Comparison of ENCODE assay signal across 19 mouse cellular contexts in genomic region chr9:77771330-77771729, GRCm38 (mm10). TPM values are rescaled to one million over a fixed set of nuclear protein-coding genes. Genes with fewer than 3 reads are reported as not detected.
DNase-seq lines count a peak whose midpoint lies in the region; ATAC-seq and TF ChIP-seq lines count a peak whose summit lies in the region.
"Had no signal": no experiment of that assay in that cellular context is flagged by ENCODE, and none has a peak within 500 bp of the region (broad histone marks: within the 10 kb centered on the region; RNA-seq: fewer than 3 reads in every experiment).

No protein-coding gene starts in this region.

- no peak for TF ChIP-seq POLR2A in brain, embryonic 14.5 days (IDR thresholded peaks at IDR 0.05; ENCODE audit: borderline replicate concordance, extremely low read depth, insufficient read depth, insufficient read length, poor library complexity, severe bottlenecking)

- peaks cover 18% of the 10 kb centered on the region for H3K4me1 ChIP-seq in forebrain, embryonic 12.5 days
- H3K4me1 ChIP-seq in forebrain, embryonic 10.5 days, result peaks cover 31% of the 10 kb centered on the region
- H3K4me1 ChIP-seq in hindbrain, embryonic 14.5 days (replicated peaks; ENCODE audit: control insufficient read depth, insufficient read depth, low read length), result peaks cover 18% of the 10 kb centered on the region; the same call in 1 of the 2 replicates
- H3K4me1 ChIP-seq in midbrain, postnatal 0 days (ENCODE audit: insufficient read depth, low read length), result peaks cover 10% of the 10 kb centered on the region
- H3K4me1 ChIP-seq in liver, embryonic 11.5 days (replicated peaks; ENCODE audit: control insufficient read depth, insufficient read depth, low read length), result no peaks in the 10 kb centered on the region
- H3K4me1 ChIP-seq: embryonic facial prominence, embryonic 12.5 days; limb, embryonic 10.5 days had no signal

- no peak for TF ChIP-seq CTCF in brain, embryonic 14.5 days (IDR thresholded peaks at IDR 0.05; ENCODE audit: borderline replicate concordance, extremely low read depth, insufficient read depth, insufficient read length)
- no peak for TF ChIP-seq CTCF in midbrain, postnatal 0 days (IDR thresholded peaks at IDR 0.05)

- DNase-seq in forebrain, embryonic 10.5 days (ENCODE audit: extremely low spot score, low spot score), result no peak
- DNase-seq in brain, embryonic 14.5 days (ENCODE audit: low read depth), result peak; percentile 52
- DNase-seq in hindbrain, embryonic 14.5 days (ENCODE audit: low spot score), result no peak
- DNase-seq in midbrain, postnatal 0 days (ENCODE audit: low spot score), result peak; percentile 39
- no peak for DNase-seq in adrenal gland, postnatal 10 days
- no peak for DNase-seq in liver, embryonic 11.5 days (ENCODE audit: low spot score)
- DNase-seq in gastrocnemius, adult 18-20 months (ENCODE audit: low spot score), result no peak
- DNase-seq: cerebellum, postnatal 25 days; gastrocnemius, postnatal 25 days; kidney, adult 11 months; lung, postnatal 10 days; thymus, adult 2 months had no signal

- no peak overlapping the region for H3K4me3 ChIP-seq in forebrain, embryonic 12.5 days (replicated peaks)
- no peak overlapping the region for H3K4me3 ChIP-seq in forebrain, embryonic 10.5 days
- H3K4me3 ChIP-seq in hindbrain, embryonic 14.5 days (replicated peaks; ENCODE audit: low read length), result 0 out of 2 replicates have a peak overlapping the region, but pooled peaks have one; percentile 0
- no peak overlapping the region for H3K4me3 ChIP-seq in midbrain, postnatal 0 days (ENCODE audit: low read depth, low read length)
- H3K4me3 ChIP-seq in liver, embryonic 11.5 days (ENCODE audit: low read depth, low read length), result no peak overlapping the region
- H3K4me3 ChIP-seq: embryonic facial prominence, embryonic 12.5 days; limb, embryonic 10.5 days; megakaryocyte, embryonic 14.5 days had no signal

- H3K4me2 ChIP-seq in forebrain, embryonic 12.5 days, result no peak overlapping the region
- H3K4me2 ChIP-seq in hindbrain, embryonic 14.5 days (replicated peaks), result peak overlapping the region; percentile 24; the same call in 1 of the 2 replicates
- H3K4me2 ChIP-seq in midbrain, postnatal 0 days (ENCODE audit: low read depth, low read length, poor library complexity, severe bottlenecking), result peak overlapping the region; percentile 29
- no peak overlapping the region for H3K4me2 ChIP-seq in liver, embryonic 11.5 days
- H3K4me2 ChIP-seq: embryonic facial prominence, embryonic 12.5 days; heart, embryonic 11.5 days had no signal

- H3K27ac ChIP-seq in forebrain, embryonic 12.5 days, result 0 out of 2 replicates have a peak overlapping the region, but pooled peaks have one; percentile 13
- no peak overlapping the region for H3K27ac ChIP-seq in forebrain, embryonic 10.5 days
- no peak overlapping the region for H3K27ac ChIP-seq in hindbrain, embryonic 14.5 days
- H3K27ac ChIP-seq in midbrain, postnatal 0 days (ENCODE audit: low read depth, low read length), result peak overlapping the region; percentile 58
- no peak overlapping the region for H3K27ac ChIP-seq in liver, embryonic 11.5 days (ENCODE audit: low read depth, low read length)
- H3K27ac ChIP-seq: embryonic facial prominence, embryonic 12.5 days; limb, embryonic 10.5 days; liver, embryonic 14.5 days had no signal

- no peaks in the 10 kb centered on the region for H3K27me3 ChIP-seq in forebrain, embryonic 12.5 days
- H3K27me3 ChIP-seq in forebrain, embryonic 10.5 days (ENCODE audit: poor library complexity, severe bottlenecking), result no peaks in the 10 kb centered on the region
- no peaks in the 10 kb centered on the region for H3K27me3 ChIP-seq in hindbrain, embryonic 14.5 days (ENCODE audit: control insufficient read depth, insufficient read depth, low read length)
- H3K27me3 ChIP-seq in midbrain, postnatal 0 days (ENCODE audit: insufficient read depth, low read length), result no peaks in the 10 kb centered on the region
- H3K27me3 ChIP-seq in liver, embryonic 11.5 days (replicated peaks; ENCODE audit: control insufficient read depth, insufficient read depth, low read length), result no peaks in the 10 kb centered on the region
- H3K27me3 ChIP-seq: embryonic facial prominence, embryonic 12.5 days; megakaryocyte, embryonic 14.5 days; Patski had no signal

- WGBS in forebrain, embryonic 12.5 days, result 72% methylated on average over 5 of the region's 5 CpGs
- 82% methylated on average over 5 of the region's 5 CpGs for WGBS in forebrain, embryonic 10.5 days
- WGBS in hindbrain, embryonic 14.5 days, result 42% methylated on average over 5 of the region's 5 CpGs
- 47% methylated on average over 5 of the region's 5 CpGs for WGBS in midbrain, postnatal 0 days
- 87% methylated on average over 5 of the region's 5 CpGs for WGBS in liver, embryonic 11.5 days

- peaks cover 10% of the 10 kb centered on the region for H3K36me3 ChIP-seq in forebrain, embryonic 12.5 days (replicated peaks)
- H3K36me3 ChIP-seq in forebrain, embryonic 10.5 days (replicated peaks), result peaks cover 30% of the 10 kb centered on the region
- peaks cover 6% of the 10 kb centered on the region; the same call in 1 of the 2 replicates for H3K36me3 ChIP-seq in hindbrain, embryonic 14.5 days (replicated peaks; ENCODE audit: control insufficient read depth, insufficient read depth)
- H3K36me3 ChIP-seq in midbrain, postnatal 0 days (ENCODE audit: insufficient read depth, low read length), result no peaks in the 10 kb centered on the region
- peaks cover 3% of the 10 kb centered on the region; the same call in 1 of the 2 replicates for H3K36me3 ChIP-seq in liver, embryonic 11.5 days (ENCODE audit: control insufficient read depth, insufficient read depth, low read length)

- no peak for ATAC-seq in forebrain, embryonic 12.5 days (ENCODE audit: low FRiP score)
- peak; percentile 73 for ATAC-seq in hindbrain, embryonic 14.5 days (ENCODE audit: low FRiP score)
- peak; percentile 59; the same call in 1 of the 2 replicates for ATAC-seq in midbrain, postnatal 0 days (ENCODE audit: low FRiP score)
- no peak for ATAC-seq in liver, embryonic 11.5 days (replicated peaks; ENCODE audit: low FRiP score)
- ATAC-seq: Patski had no signal

- H3K9ac ChIP-seq in forebrain, embryonic 12.5 days, result no peak overlapping the region
- 0 out of 2 replicates have a peak overlapping the region, but pooled peaks have one; percentile 37 for H3K9ac ChIP-seq in hindbrain, embryonic 14.5 days
- H3K9ac ChIP-seq in midbrain, postnatal 0 days (replicated peaks; ENCODE audit: low read length, poor library complexity, severe bottlenecking), result no peak overlapping the region
- H3K9ac ChIP-seq in liver, embryonic 11.5 days (ENCODE audit: low read depth, low read length), result no peak overlapping the region
- H3K9ac ChIP-seq: embryonic facial prominence, embryonic 12.5 days; liver, embryonic 14.5 days had no signal

- no peaks in the 10 kb centered on the region for H3K9me3 ChIP-seq in forebrain, embryonic 12.5 days
- no peaks in the 10 kb centered on the region for H3K9me3 ChIP-seq in forebrain, embryonic 10.5 days
- H3K9me3 ChIP-seq in hindbrain, embryonic 14.5 days (ENCODE audit: control insufficient read depth, low read length), result no peaks in the 10 kb centered on the region
- no peaks in the 10 kb centered on the region for H3K9me3 ChIP-seq in midbrain, postnatal 0 days (ENCODE audit: low read length)
- H3K9me3 ChIP-seq in liver, embryonic 11.5 days (ENCODE audit: control insufficient read depth, low read length), result no peaks in the 10 kb centered on the region
- H3K9me3 ChIP-seq: embryonic facial prominence, embryonic 12.5 days; limb, embryonic 10.5 days had no signal

RNA-seq across cellular contexts. Expression of gene Gclc, which starts 17.0 kb away (rescaled TPM):
- polyA plus RNA-seq in forebrain, embryonic 12.5 days (2016; fragmentation: Nextera tagmentation; extraction: Ambion mirVana), result 22.5 and 23.5 TPM in 2 replicates
- polyA plus RNA-seq in forebrain, embryonic 10.5 days (2016; fragmentation: Nextera tagmentation; extraction: Ambion mirVana), result 18.4 and 18.5 TPM in 2 replicates
- 26.2 and 27.0 TPM in 2 replicates for polyA plus RNA-seq in brain, embryonic 14.5 days (2012; rRNA removed)
- polyA plus RNA-seq in hindbrain, embryonic 14.5 days (2014; fragmentation: Nextera tagmentation; extraction: Ambion mirVana), result 21.7 and 25.1 TPM in 2 replicates
- total RNA-seq in midbrain, postnatal 0 days (2014; rRNA removed), result 23.7 and 29.7 TPM in 2 replicates
- 13.3 and 15.7 TPM in 2 replicates for polyA plus RNA-seq in midbrain, postnatal 0 days (2015; fragmentation: Nextera tagmentation; extraction: Ambion mirVana)
- 10 to 100 TPM; 41.3 to 56.4 TPM for total RNA-seq in adrenal gland, postnatal 10 days (2021)
- 29.7 and 32.8 TPM in 2 replicates for polyA plus RNA-seq in liver, embryonic 11.5 days (2014; fragmentation: Nextera tagmentation; extraction: Ambion mirVana)
- total RNA-seq in gastrocnemius, adult 18-20 months (2021), result 10 to 100 TPM in 1 of 2 experiments, 1 to 10 TPM in 1; 9.1 to 10.6 TPM

Comparison
In these comparisons a context has a peak if more than half of its experiments do, and no peak if none do; other contexts are left out.
1. H3K27ac ChIP-seq: peak in forebrain, embryonic 12.5 days (single experiment) and midbrain, postnatal 0 days (single experiment); none in forebrain, embryonic 10.5 days (single experiment), hindbrain, embryonic 14.5 days (single experiment) and liver, embryonic 11.5 days (single experiment).
2. ATAC-seq: peak in hindbrain, embryonic 14.5 days (single experiment) and midbrain, postnatal 0 days (single experiment); none in forebrain, embryonic 12.5 days (single experiment) and liver, embryonic 11.5 days (single experiment).
3. H3K4me2 ChIP-seq: peak in hindbrain, embryonic 14.5 days (single experiment) and midbrain, postnatal 0 days (single experiment); none in forebrain, embryonic 12.5 days (single experiment) and liver, embryonic 11.5 days (single experiment).
4. DNase-seq: peak in brain, embryonic 14.5 days (single experiment) and midbrain, postnatal 0 days (single experiment); none in forebrain, embryonic 10.5 days (single experiment), hindbrain, embryonic 14.5 days (single experiment), adrenal gland, postnatal 10 days (single experiment), liver, embryonic 11.5 days (single experiment) and gastrocnemius, adult 18-20 months (single experiment).